Mouse (Mus musculus): ENCODE data around the gene Arhgdib. TPM values are rescaled to one million over a fixed set of nuclear protein-coding genes. Genes with fewer than 3 reads are reported as not detected.

The Arhgdib gene
- total and polyA plus RNA-seq, 2 experiments from 2014 or later: 8.3 to 16.1 TPM

- H3K9ac ChIP-seq (replicated peaks; ENCODE audit: low read length, poor library complexity, severe bottlenecking): no peak overlapping the region
- H3K4me2 ChIP-seq (ENCODE audit: low read depth, low read length, poor library complexity, severe bottlenecking): no peak overlapping the region
- no peaks in the 10 kb centered on the region for H3K36me3 ChIP-seq (ENCODE audit: insufficient read depth, low read length)
- TF ChIP-seq CTCF (IDR thresholded peaks at IDR 0.05): no peak
- no peaks in the 10 kb centered on the region for H3K27me3 ChIP-seq (ENCODE audit: insufficient read depth, low read length)
- 0 out of 2 replicates have a peak, but pooled peaks have one; percentile 31 for ATAC-seq (ENCODE audit: low FRiP score)
- 61% methylated on average over 14 of the region's 14 CpGs for WGBS
- 0 out of 2 replicates have a peak overlapping the region, but pooled peaks have one; percentile 32 for H3K27ac ChIP-seq (ENCODE audit: low read depth, low read length)
- H3K4me3 ChIP-seq (ENCODE audit: low read depth, low read length): no peak overlapping the region
- H3K9me3 ChIP-seq (ENCODE audit: low read length): no peaks in the 10 kb centered on the region
- H3K4me1 ChIP-seq (ENCODE audit: insufficient read depth, low read length): 0 out of 2 replicates have a peak, but pooled peaks cover 4% of the 10 kb centered on the region
- no peak for DNase-seq (ENCODE audit: low spot score)
Observed at GRCm38 (mm10) chr6:136939326-136940187, 2.1 kb downstream of the Arhgdib start.

- DNase-seq (ENCODE audit: low spot score): no peak
- TF ChIP-seq CTCF (IDR thresholded peaks at IDR 0.05): no peak
- no peak overlapping the region for H3K4me2 ChIP-seq (ENCODE audit: low read depth, low read length, poor library complexity, severe bottlenecking)
- 79% methylated on average over 18 of the region's 18 CpGs for WGBS
- no peak overlapping the region for H3K4me3 ChIP-seq (ENCODE audit: low read depth, low read length)
- no peak overlapping the region for H3K9ac ChIP-seq (replicated peaks; ENCODE audit: low read length, poor library complexity, severe bottlenecking)
- no peaks in the 10 kb centered on the region for H3K9me3 ChIP-seq (ENCODE audit: low read length)
- H3K27me3 ChIP-seq (ENCODE audit: insufficient read depth, low read length): no peaks in the 10 kb centered on the region
- 0 out of 2 replicates have a peak, but pooled peaks cover 4% of the 10 kb centered on the region for H3K4me1 ChIP-seq (ENCODE audit: insufficient read depth, low read length)
- H3K36me3 ChIP-seq (ENCODE audit: insufficient read depth, low read length): no peaks in the 10 kb centered on the region
- H3K27ac ChIP-seq (ENCODE audit: low read depth, low read length): no peak overlapping the region
- no peak for ATAC-seq (ENCODE audit: low FRiP score)
Observed at GRCm38 (mm10) chr6:136938331-136939126, 3.2 kb downstream of the Arhgdib start.

GRCm38 (mm10) chr6:136937117-136937516 is 4.6 kb downstream of the Arhgdib start:
- no peak for TF ChIP-seq CTCF (IDR thresholded peaks at IDR 0.05)
- Histone ChIP-seq H3K4me3 (ENCODE audit: low read depth, low read length) (no peak overlapping the region), H3K27ac (ENCODE audit: low read depth, low read length) (no peak overlapping the region), H3K9ac (replicated peaks; ENCODE audit: low read length, poor library complexity, severe bottlenecking) (no peak overlapping the region), H3K36me3 (ENCODE audit: insufficient read depth, low read length) (no peaks in the 10 kb centered on the region), H3K4me1 (ENCODE audit: insufficient read depth, low read length) (0 out of 2 replicates have a peak, but pooled peaks cover 4% of the 10 kb centered on the region), H3K27me3 (ENCODE audit: insufficient read depth, low read length) (no peaks in the 10 kb centered on the region), H3K9me3 (ENCODE audit: low read length) (no peaks in the 10 kb centered on the region), H3K4me2 (ENCODE audit: low read depth, low read length, poor library complexity, severe bottlenecking) (no peak overlapping the region)
- 83% methylated on average over 3 of the region's 3 CpGs for WGBS
- ATAC-seq (ENCODE audit: low FRiP score): no peak
- DNase-seq (ENCODE audit: low spot score): no peak

- no peaks in the 10 kb centered on the region for H3K36me3 ChIP-seq (ENCODE audit: insufficient read depth, low read length)
- H3K4me2 ChIP-seq (ENCODE audit: low read depth, low read length, poor library complexity, severe bottlenecking): no peak overlapping the region
- H3K27ac ChIP-seq (ENCODE audit: low read depth, low read length): no peak overlapping the region
- H3K4me1 ChIP-seq (ENCODE audit: insufficient read depth, low read length): 0 out of 2 replicates have a peak, but pooled peaks cover 4% of the 10 kb centered on the region
- no peaks in the 10 kb centered on the region for H3K27me3 ChIP-seq (ENCODE audit: insufficient read depth, low read length)
- WGBS: 89% methylated on average over 9 of the region's 9 CpGs
- ATAC-seq (ENCODE audit: low FRiP score): no peak
- H3K4me3 ChIP-seq (ENCODE audit: low read depth, low read length): no peak overlapping the region
- TF ChIP-seq CTCF (IDR thresholded peaks at IDR 0.05): no peak
- no peak for DNase-seq (ENCODE audit: low spot score)
- H3K9me3 ChIP-seq (ENCODE audit: low read length): no peaks in the 10 kb centered on the region
- no peak overlapping the region for H3K9ac ChIP-seq (replicated peaks; ENCODE audit: low read length, poor library complexity, severe bottlenecking)
Observed at GRCm38 (mm10) chr6:136936361-136936760, 5.3 kb downstream of the Arhgdib start.

GRCm38 (mm10) chr6:136935233-136935632 is 6.5 kb downstream of the Arhgdib start:
- no peak overlapping the region for H3K4me2 ChIP-seq (ENCODE audit: low read depth, low read length, poor library complexity, severe bottlenecking)
- DNase-seq (ENCODE audit: low spot score) (peak; percentile 60), ATAC-seq (ENCODE audit: low FRiP score) (no peak)
- no peak for TF ChIP-seq CTCF (IDR thresholded peaks at IDR 0.05)
- H3K36me3 ChIP-seq (ENCODE audit: insufficient read depth, low read length): no peaks in the 10 kb centered on the region
- H3K4me1 ChIP-seq (ENCODE audit: insufficient read depth, low read length): 0 out of 2 replicates have a peak, but pooled peaks cover 4% of the 10 kb centered on the region
- H3K27ac ChIP-seq (ENCODE audit: low read depth, low read length): no peak overlapping the region
- no peaks in the 10 kb centered on the region for H3K9me3 ChIP-seq (ENCODE audit: low read length)
- 46% methylated on average over 3 of the region's 3 CpGs for WGBS
- H3K9ac ChIP-seq (replicated peaks; ENCODE audit: low read length, poor library complexity, severe bottlenecking): no peak overlapping the region
- no peak overlapping the region for H3K4me3 ChIP-seq (ENCODE audit: low read depth, low read length)
- no peaks in the 10 kb centered on the region for H3K27me3 ChIP-seq (ENCODE audit: insufficient read depth, low read length)

All from midbrain, postnatal 0 days (tissue).